Comparison of ENCODE assay signal across 9 mouse cellular contexts in genomic region chr1:130877889-130878614, GRCm38 (mm10). TPM values are rescaled to one million over a fixed set of nuclear protein-coding genes. Genes with fewer than 3 reads are reported as not detected.
DNase-seq lines count a peak whose midpoint lies in the region; ATAC-seq and TF ChIP-seq lines count a peak whose summit lies in the region.
"Had no signal": no experiment of that assay in that cellular context is flagged by ENCODE, and none has a peak within 500 bp of the region (broad histone marks: within the 10 kb centered on the region; RNA-seq: fewer than 3 reads in every experiment).

No protein-coding gene starts in this region.

- no peak overlapping the region for H3K9ac ChIP-seq in heart, adult 2 months (ENCODE audit: low read depth, low read length)
- H3K9ac ChIP-seq in ES-E14 (ENCODE audit: insufficient read depth, low read depth, low read length, poor library complexity, severe bottlenecking): peak overlapping the region; percentile 60
- no peak overlapping the region for H3K9ac ChIP-seq in embryonic facial prominence, embryonic 15.5 days
- peak overlapping the region; percentile 32 for H3K9ac ChIP-seq in intestine, embryonic 15.5 days

- H3K27ac ChIP-seq in heart, embryonic 10.5 days: peak overlapping the region; percentile 44; the same call in 1 of the 2 replicates
- H3K27ac ChIP-seq in heart, adult 2 months: no peak overlapping the region
- no peak overlapping the region for H3K27ac ChIP-seq in ES-E14 (ENCODE audit: insufficient read depth, low read depth, low read length, poor library complexity, severe bottlenecking)
- no peak overlapping the region for H3K27ac ChIP-seq in embryonic facial prominence, embryonic 15.5 days (replicated peaks)
- no peak overlapping the region for H3K27ac ChIP-seq in intestine, embryonic 15.5 days
- no peak overlapping the region for H3K27ac ChIP-seq in olfactory bulb, adult 2 months (ENCODE audit: insufficient read depth, low read depth, low read length)

- no peak for TF ChIP-seq POLR2A in heart, adult 2 months (IDR thresholded peaks at IDR 0.05; ENCODE audit: insufficient read depth, low read depth, low read length)
- TF ChIP-seq POLR2A in lung, adult 2 months (IDR thresholded peaks at IDR 0.05; ENCODE audit: borderline replicate concordance, extremely low read depth, low read depth, low read length): no peak
- no peak for TF ChIP-seq POLR2A in olfactory bulb, adult 2 months (IDR thresholded peaks at IDR 0.05; ENCODE audit: insufficient read depth, low read depth, low read length)

- WGBS in heart, embryonic 10.5 days: 2% methylated on average over 42 of the region's 43 CpGs
- WGBS in heart, adult 2 months: 3% methylated on average over 43 of the region's 43 CpGs
- WGBS in embryonic facial prominence, embryonic 15.5 days: 2% methylated on average over 43 of the region's 43 CpGs
- 3% methylated on average over 43 of the region's 43 CpGs for WGBS in intestine, embryonic 15.5 days
- 2% methylated on average over 41 of the region's 43 CpGs for WGBS in lung, adult 2 months
- WGBS in olfactory bulb, adult 2 months: 4% methylated on average over 42 of the region's 43 CpGs

- in situ Hi-C loops in ES-E14 (cut with MboI; ENCODE audit: low sequenced_read_pairs in 2 of 2, unreplicated experiment in 2 of 2): loop anchor here (10.0 to 25.0 kb wide), 3 partner anchors 177 to 384 kb away; no protein-coding TSS in a partner anchor

- no peaks in the 10 kb centered on the region for H3K36me3 ChIP-seq in heart, embryonic 10.5 days
- H3K36me3 ChIP-seq in heart, adult 2 months (ENCODE audit: control insufficient read depth, insufficient read depth, low read length): no peaks in the 10 kb centered on the region
- H3K36me3 ChIP-seq in ES-E14 (ENCODE audit: control insufficient read depth, insufficient read depth, low read length, poor library complexity, severe bottlenecking): no peaks in the 10 kb centered on the region
- no peaks in the 10 kb centered on the region for H3K36me3 ChIP-seq in embryonic facial prominence, embryonic 15.5 days
- no peaks in the 10 kb centered on the region for H3K36me3 ChIP-seq in intestine, embryonic 15.5 days

- peaks cover 14% of the 10 kb centered on the region for H3K4me1 ChIP-seq in heart, embryonic 10.5 days
- no peaks in the 10 kb centered on the region for H3K4me1 ChIP-seq in heart, adult 2 months (ENCODE audit: control insufficient read depth, insufficient read depth, low read length)
- no peaks in the 10 kb centered on the region for H3K4me1 ChIP-seq in ES-E14 (ENCODE audit: control insufficient read depth in 2 of 2, insufficient read depth in 2 of 2, low read length in 2 of 2, poor library complexity in 1 of 2)
- H3K4me1 ChIP-seq in embryonic facial prominence, embryonic 15.5 days: peaks cover 7% of the 10 kb centered on the region
- H3K4me1 ChIP-seq in intestine, embryonic 15.5 days (replicated peaks): peaks cover 5% of the 10 kb centered on the region; the same call in 1 of the 2 replicates
- H3K4me1 ChIP-seq in lung, adult 2 months (ENCODE audit: control insufficient read depth, insufficient read depth, low read length): no peaks in the 10 kb centered on the region
- peaks cover 6% of the 10 kb centered on the region for H3K4me1 ChIP-seq in olfactory bulb, adult 2 months (ENCODE audit: control insufficient read depth, insufficient read depth, low read length)

- H3K4me3 ChIP-seq in heart, embryonic 10.5 days: peak overlapping the region; percentile 63
- no peak overlapping the region; the same call in 1 of the 2 replicates for H3K4me3 ChIP-seq in heart, adult 2 months
- H3K4me3 ChIP-seq in ES-E14 (ENCODE audit: insufficient read depth in 1 of 2, low read depth in 1 of 2, low read length in 2 of 2, poor library complexity in 1 of 2, severe bottlenecking in 1 of 2): peak overlapping the region; percentile 69 to 70
- H3K4me3 ChIP-seq in embryonic facial prominence, embryonic 15.5 days (replicated peaks): peak overlapping the region; percentile 45
- H3K4me3 ChIP-seq in intestine, embryonic 15.5 days (replicated peaks): peak overlapping the region; percentile 41
- no peak overlapping the region for H3K4me3 ChIP-seq in lung, adult 2 months (replicated peaks; ENCODE audit: extremely low read depth, low read depth, low read length)
- peak overlapping the region; percentile 46 for H3K4me3 ChIP-seq in olfactory bulb, adult 2 months (ENCODE audit: insufficient read depth, low read depth, low read length)

- ATAC-seq in embryonic facial prominence, embryonic 15.5 days (ENCODE audit: insufficient number of reproducible peaks, low FRiP score, low TSS enrichment, low read depth): peak; percentile 57; the same call in 1 of the 2 replicates
- ATAC-seq in intestine, embryonic 15.5 days: peak; percentile 76

- DNase-seq in heart, embryonic 10.5 days (ENCODE audit: low spot score): no peak
- no peak for DNase-seq in heart, adult 2 months
- DNase-seq in ES-E14 (ENCODE audit: low read depth, low spot score): peak; percentile 29
- peak; percentile 14 for DNase-seq in lung, adult 2 months
- DNase-seq in ovary, postnatal 36 days (ENCODE audit: low spot score): no peak

- no peaks in the 10 kb centered on the region for H3K9me3 ChIP-seq in heart, embryonic 10.5 days
- no peaks in the 10 kb centered on the region for H3K9me3 ChIP-seq in ES-E14 (ENCODE audit: control insufficient read depth, insufficient read depth, low read depth, low read length)
- no peaks in the 10 kb centered on the region for H3K9me3 ChIP-seq in embryonic facial prominence, embryonic 15.5 days (replicated peaks)
- H3K9me3 ChIP-seq in intestine, embryonic 15.5 days: no peaks in the 10 kb centered on the region

- no peaks in the 10 kb centered on the region for H3K79me2 ChIP-seq in heart, adult 2 months (replicated peaks; ENCODE audit: control insufficient read depth, insufficient read depth, low read length)

- no peak for TF ChIP-seq EP300 in heart, adult 2 months (IDR thresholded peaks at IDR 0.05; ENCODE audit: insufficient read depth, low read depth, low read length)

- H3K4me2 ChIP-seq in embryonic facial prominence, embryonic 15.5 days (replicated peaks): peak overlapping the region; percentile 84
- peak overlapping the region; percentile 93 for H3K4me2 ChIP-seq in intestine, embryonic 15.5 days (replicated peaks)

- H3K27me3 ChIP-seq in heart, embryonic 10.5 days (ENCODE audit: insufficient read depth, poor library complexity, severe bottlenecking): peaks cover 35% of the 10 kb centered on the region
- H3K27me3 ChIP-seq in heart, adult 2 months (ENCODE audit: control insufficient read depth, insufficient read depth, low read length): peaks cover 14% of the 10 kb centered on the region
- peaks cover 16% of the 10 kb centered on the region for H3K27me3 ChIP-seq in embryonic facial prominence, embryonic 15.5 days
- 0 out of 2 replicates have a peak, but pooled peaks cover 3% of the 10 kb centered on the region for H3K27me3 ChIP-seq in intestine, embryonic 15.5 days (replicated peaks)

- TF ChIP-seq CTCF in heart, adult 2 months (IDR thresholded peaks at IDR 0.05): no peak
- TF ChIP-seq CTCF in lung, adult 2 months (IDR thresholded peaks at IDR 0.05; ENCODE audit: insufficient read depth, low read length): no peak
- TF ChIP-seq CTCF in olfactory bulb, adult 2 months (IDR thresholded peaks at IDR 0.05; ENCODE audit: insufficient read depth, low read depth, low read length): no peak

- intact Hi-C loops in heart, adult 2 months (cut with DNase I): loop anchor here (2.0 to 10.0 kb wide), 4 partner anchors 101 to 384 kb away; partner anchors contain the start of gene Eif2d

TF ChIP-seq in ES-E14, 5 proteins besides CTCF, POLR2A, EP300 and RAD21:
- TF ChIP-seq MAFK (IDR thresholded peaks at IDR 0.05; ENCODE audit: insufficient read depth, low read depth, low read length): no peak

RNA-seq across cellular contexts. Expression of gene Il24, which starts 9.2 kb away (rescaled TPM):
- not detected in 2 replicates for polyA plus RNA-seq in heart, embryonic 10.5 days (2016; fragmentation: Nextera tagmentation; extraction: Ambion mirVana)
- total RNA-seq in heart, adult 2 months (2021): not detected
- not detected in 2 replicates for polyA plus RNA-seq in heart, adult 2 months (2012; rRNA removed)
- total RNA-seq in ES-E14 (2012; rRNA removed): 0.48 and 1.9 TPM in 2 replicates
- not detected in 2 replicates for polyA plus RNA-seq in embryonic facial prominence, embryonic 15.5 days (2015; fragmentation: Nextera tagmentation; extraction: Ambion mirVana)
- polyA plus RNA-seq in intestine, embryonic 15.5 days (2015; fragmentation: Nextera tagmentation; extraction: Ambion mirVana): not detected in 2 replicates
- polyA plus RNA-seq in lung, adult 2 months (2012; rRNA removed): not detected in 2 replicates
- polyA plus RNA-seq in olfactory bulb, adult 2 months (2012; ENCODE audit: insufficient read depth, insufficient read length, low replicate concordance, missing spikeins): not detected in 2 replicates
- total RNA-seq: left cerebral cortex, postnatal 25 days had no signal

RNA-seq across cellular contexts. Expression of gene Fcmr, which starts 12.6 kb away (rescaled TPM):
- 2.7 and 2.8 TPM in 2 replicates for polyA plus RNA-seq in heart, embryonic 10.5 days (2016; fragmentation: Nextera tagmentation; extraction: Ambion mirVana)
- total RNA-seq in heart, adult 2 months (2021): 1 to 10 TPM; 1.1 to 1.5 TPM
- 0.91 and 6.5 TPM in 2 replicates for polyA plus RNA-seq in heart, adult 2 months (2012; rRNA removed)
- total RNA-seq in ES-E14 (2012; rRNA removed): not detected in 2 replicates
- not detected in 2 replicates for polyA plus RNA-seq in embryonic facial prominence, embryonic 15.5 days (2015; fragmentation: Nextera tagmentation; extraction: Ambion mirVana)
- 2.8 and 5.7 TPM in 2 replicates for polyA plus RNA-seq in intestine, embryonic 15.5 days (2015; fragmentation: Nextera tagmentation; extraction: Ambion mirVana)
- polyA plus RNA-seq in lung, adult 2 months (2012; rRNA removed): 21.9 and 25.0 TPM in 2 replicates
- polyA plus RNA-seq in olfactory bulb, adult 2 months (2012; ENCODE audit: insufficient read depth, insufficient read length, low replicate concordance, missing spikeins): not detected in 2 replicates
- total RNA-seq: left cerebral cortex, postnatal 25 days had no signal

RNA-seq across cellular contexts. Expression of gene Il20, which starts 33.2 kb away (rescaled TPM):
- not detected in 2 replicates for polyA plus RNA-seq in heart, embryonic 10.5 days (2016; fragmentation: Nextera tagmentation; extraction: Ambion mirVana)
- not detected for total RNA-seq in heart, adult 2 months (2021)
- polyA plus RNA-seq in heart, adult 2 months (2012; rRNA removed): not detected in 2 replicates
- total RNA-seq in ES-E14 (2012; rRNA removed): not detected in 2 replicates
- polyA plus RNA-seq in embryonic facial prominence, embryonic 15.5 days (2015; fragmentation: Nextera tagmentation; extraction: Ambion mirVana): not detected in 2 replicates
- not detected in 2 replicates for polyA plus RNA-seq in intestine, embryonic 15.5 days (2015; fragmentation: Nextera tagmentation; extraction: Ambion mirVana)
- polyA plus RNA-seq in lung, adult 2 months (2012; rRNA removed): not detected in 2 replicates
- not detected in 2 replicates for polyA plus RNA-seq in olfactory bulb, adult 2 months (2012; ENCODE audit: insufficient read depth, insufficient read length, low replicate concordance, missing spikeins)
- total RNA-seq: left cerebral cortex, postnatal 25 days had no signal

RNA-seq across cellular contexts. Expression of gene Pigr, which starts 51.6 kb away (rescaled TPM):
- polyA plus RNA-seq in heart, embryonic 10.5 days (2016; fragmentation: Nextera tagmentation; extraction: Ambion mirVana): not detected in 2 replicates
- total RNA-seq in heart, adult 2 months (2021): not detected
- polyA plus RNA-seq in heart, adult 2 months (2012; rRNA removed): 0.32 and 3.1 TPM in 2 replicates
- 0.04 TPM in 1 of 2 replicates, not detected in the other for total RNA-seq in ES-E14 (2012; rRNA removed)
- polyA plus RNA-seq in embryonic facial prominence, embryonic 15.5 days (2015; fragmentation: Nextera tagmentation; extraction: Ambion mirVana): 0.08 TPM in 2 replicates
- polyA plus RNA-seq in intestine, embryonic 15.5 days (2015; fragmentation: Nextera tagmentation; extraction: Ambion mirVana): 0.96 and 2.5 TPM in 2 replicates
- 15.2 and 21.6 TPM in 2 replicates for polyA plus RNA-seq in lung, adult 2 months (2012; rRNA removed)
- not detected in 2 replicates for polyA plus RNA-seq in olfactory bulb, adult 2 months (2012; ENCODE audit: insufficient read depth, insufficient read length, low replicate concordance, missing spikeins)
- total RNA-seq: left cerebral cortex, postnatal 25 days had no signal

Comparison
In these comparisons a context has a peak if more than half of its experiments do, and no peak if none do; other contexts are left out.
1. H3K4me3 ChIP-seq: peak in heart, embryonic 10.5 days (single experiment), ES-E14 (2 of 2), embryonic facial prominence, embryonic 15.5 days (single experiment), intestine, embryonic 15.5 days (single experiment) and olfactory bulb, adult 2 months (single experiment); none in heart, adult 2 months (single experiment) and lung, adult 2 months (single experiment).
2. DNase-seq: peak in ES-E14 (single experiment) and lung, adult 2 months (single experiment); none in heart, embryonic 10.5 days (single experiment), heart, adult 2 months (0 of 2) and ovary, postnatal 36 days (single experiment).
3. H3K9ac ChIP-seq: peak in ES-E14 (single experiment) and intestine, embryonic 15.5 days (single experiment); none in heart, adult 2 months (single experiment) and embryonic facial prominence, embryonic 15.5 days (single experiment).